Mouse (Mus musculus): ENCODE results near the gene Prl3d2. TPM values are rescaled to one million over a fixed set of nuclear protein-coding genes. Genes with fewer than 3 reads are reported as not detected.

Prl3d2 gene
- total RNA-seq (2023): not detected

DNA sequence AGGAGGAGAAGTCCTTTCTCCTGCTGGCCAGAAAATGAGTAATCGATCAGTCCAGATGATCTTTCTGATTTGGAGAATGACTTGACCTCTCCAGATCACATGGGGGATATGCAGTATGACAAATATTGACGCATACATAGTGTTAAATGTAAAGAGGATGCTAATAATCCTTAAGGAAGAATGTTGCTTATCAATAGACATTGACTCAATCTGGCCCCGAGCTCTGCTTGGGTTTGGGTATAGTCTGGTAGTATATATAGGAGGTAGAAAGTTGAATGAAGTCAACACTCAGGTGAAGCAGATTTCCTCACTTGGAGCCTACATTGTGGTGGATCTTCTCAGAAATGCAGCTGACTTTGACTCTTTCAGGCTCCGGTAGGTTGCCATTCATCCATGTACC lies at the start of gene Prl3d2:
Gene Prl3d2 (plus strand): TSS at position 301 of the 400 bp plus-strand sequence.

DNA sequence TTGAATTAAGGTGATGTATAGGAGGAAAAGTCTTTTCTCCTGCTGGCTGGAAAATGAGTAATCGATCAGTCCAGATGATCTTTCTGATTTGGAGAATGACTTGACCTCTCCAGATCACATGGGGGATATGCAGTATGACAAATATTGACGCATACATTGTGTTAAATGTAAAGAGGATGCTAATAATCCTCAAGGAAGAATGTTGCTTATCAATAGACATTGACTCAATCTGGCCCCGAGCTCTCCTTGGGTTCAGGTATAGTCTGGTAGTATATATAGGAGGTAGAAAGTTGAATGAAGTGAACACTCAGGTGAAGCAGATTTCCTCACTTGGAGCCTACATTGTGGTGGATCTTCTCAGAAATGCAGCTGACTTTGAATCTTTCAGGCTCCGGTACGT lies 27.6 kb upstream of the Prl3d2 start, which contains the start of gene Prl3d1:
Gene Prl3d1 (plus strand): TSS at position 301 of the 400 bp plus-strand sequence.

DNA sequence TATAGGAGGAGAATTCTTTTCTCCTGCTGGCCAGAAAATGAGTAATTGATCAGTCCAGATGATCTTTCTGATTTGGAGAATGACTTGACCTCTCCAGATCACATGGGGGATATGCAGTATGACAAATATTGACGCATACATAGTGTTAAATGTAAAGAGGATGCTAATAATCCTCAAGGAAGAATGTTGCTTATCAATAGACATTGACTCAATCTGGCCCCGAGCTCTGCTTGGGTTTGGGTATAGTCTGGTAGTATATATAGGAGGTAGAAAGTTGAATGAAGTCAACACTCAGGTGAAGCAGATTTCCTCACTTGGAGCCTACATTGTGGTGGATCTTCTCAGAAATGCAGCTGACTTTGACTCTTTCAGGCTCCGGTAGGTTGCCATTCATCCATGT lies 35.0 kb downstream of the Prl3d2 start, which contains the start of gene Prl3d3:
Gene Prl3d3 (plus strand): TSS at position 301 of the 400 bp plus-strand sequence.

Other genes starting within 250 kb of the Prl3d2 start
- not detected for gene Prl, start 64.1 kb upstream of the Prl3d2 start, total RNA-seq (2023)
- not detected for gene Prl3d1, start 27.5 kb upstream of the Prl3d2 start, total RNA-seq (2023)
- not detected for gene Prl3d3, start 35.1 kb downstream of the Prl3d2 start, total RNA-seq (2023)
- not detected for gene Prl3c1, start 75.0 kb downstream of the Prl3d2 start, total RNA-seq (2023)
- not detected for gene Prl3b1, start 120.1 kb downstream of the Prl3d2 start, total RNA-seq (2023)
- gene Prl3a1, start 137.7 kb downstream of the Prl3d2 start, total RNA-seq (2023): not detected
- not detected for gene Prl6a1, start 190.9 kb downstream of the Prl3d2 start, total RNA-seq (2023)
- not detected for gene Prl8a2, start 224.0 kb downstream of the Prl3d2 start, total RNA-seq (2023)